Mouse (Mus musculus) forebrain, embryonic 11.5 days (tissue): ENCODE results near the gene Dnajb8. TPM values are rescaled to one million over a fixed set of nuclear protein-coding genes. Genes with fewer than 3 reads are reported as not detected.

Source experiments
- polyA plus RNA-seq: library from polyadenylated mRNA; unstranded; fragments of >200 nt; fragmentation: Nextera tagmentation; extraction: Ambion mirVana; gene quantifications from 2 replicates; pipeline ENCODE4 v1.2.1, GENCODE M21; 2014

The Dnajb8 gene
- polyA plus RNA-seq, 1 experiment from 2014 or later: not detected

Other genes starting within 250 kb of the Dnajb8 start
- 144 and 158 TPM in 2 replicates for gene H1fx, start 240.6 kb upstream of the Dnajb8 start, polyA plus RNA-seq
- 232 and 244 TPM in 2 replicates for gene Rab7, start 177.0 kb upstream of the Dnajb8 start, polyA plus RNA-seq
- gene Rpn1, start 137.8 kb upstream of the Dnajb8 start, polyA plus RNA-seq: 274 and 284 TPM in 2 replicates
- gene Gata2, start 28.4 kb upstream of the Dnajb8 start, polyA plus RNA-seq: 6.3 and 7.9 TPM in 2 replicates
- gene Eefsec, start 224.3 kb downstream of the Dnajb8 start, polyA plus RNA-seq: 41.3 and 48.5 TPM in 2 replicates
- gene Ruvbl1, start 243.1 kb downstream of the Dnajb8 start, polyA plus RNA-seq: 166 and 175 TPM in 2 replicates